Mouse (Mus musculus): ENCODE results near the gene Lgals12. TPM values are rescaled to one million over a fixed set of nuclear protein-coding genes. Genes with fewer than 3 reads are reported as not detected.

Gene Lgals12
- total RNA-seq, 1 experiment from 2014 or later: 14.1 TPM

- no peak for DNase-seq
These were observed 23.4 kb downstream of the Lgals12 start for GRCm38 (mm10) chr19:7583599-7583998.

GRCm38 (mm10) chr19:7583101-7583500, 23.9 kb downstream of the Lgals12 start:
- DNase-seq: no peak

- DNase-seq: no peak
These were observed 26.0 kb downstream of the Lgals12 start for GRCm38 (mm10) chr19:7581042-7581441.

- no peak for DNase-seq
These were observed 29.3 kb downstream of the Lgals12 start for GRCm38 (mm10) chr19:7577710-7578109.

GRCm38 (mm10) chr19:7576180-7576579, 30.8 kb downstream of the Lgals12 start:
- DNase-seq: no peak

- no peak for DNase-seq
These were observed 37.3 kb downstream of the Lgals12 start for GRCm38 (mm10) chr19:7569650-7570049.

- DNase-seq: no peak
These were observed 38.6 kb downstream of the Lgals12 start for GRCm38 (mm10) chr19:7568364-7568763.

GRCm38 (mm10) chr19:7566826-7567225, 40.2 kb downstream of the Lgals12 start:
- no peak for DNase-seq

- no peak for DNase-seq
These were observed 42.5 kb downstream of the Lgals12 start for GRCm38 (mm10) chr19:7564457-7564856.

GRCm38 (mm10) chr19:7563676-7564075, 43.3 kb downstream of the Lgals12 start:
- DNase-seq: no peak

- DNase-seq: no peak
These were observed 44.3 kb downstream of the Lgals12 start for GRCm38 (mm10) chr19:7562601-7563129.

- no peak for DNase-seq
These were observed 45.5 kb downstream of the Lgals12 start for GRCm38 (mm10) chr19:7561456-7561855.

GRCm38 (mm10) chr19:7559986-7560385, 47.0 kb downstream of the Lgals12 start:
- DNase-seq: no peak

GRCm38 (mm10) chr19:7558675-7559074, 48.3 kb downstream of the Lgals12 start:
- DNase-seq: no peak

- DNase-seq: no peak
These were observed 49.1 kb downstream of the Lgals12 start for GRCm38 (mm10) chr19:7557844-7558243.

- DNase-seq: peak; percentile 80
These were observed 49.6 kb downstream of the Lgals12 start, which contains the start of gene Pla2g16 for GRCm38 (mm10) chr19:7557328-7557822. Gene Pla2g16, plus strand, starts transcription at chr19:7557459.

- DNase-seq: no peak
These were observed 50.4 kb downstream of the Lgals12 start for GRCm38 (mm10) chr19:7556641-7557040.

- no peak for DNase-seq
These were observed 52.1 kb downstream of the Lgals12 start for GRCm38 (mm10) chr19:7554881-7555280.

- DNase-seq: no peak
These were observed 53.6 kb downstream of the Lgals12 start for GRCm38 (mm10) chr19:7553441-7553840.

GRCm38 (mm10) chr19:7552301-7552673, 54.7 kb downstream of the Lgals12 start:
- DNase-seq: no peak

- DNase-seq: no peak
These were observed 55.3 kb downstream of the Lgals12 start for GRCm38 (mm10) chr19:7551550-7552300.

- DNase-seq: no peak
These were observed 58.1 kb downstream of the Lgals12 start for GRCm38 (mm10) chr19:7548924-7549323.

All from adrenal gland, postnatal 25 days (tissue).